Mouse (Mus musculus) erythroblast, embryonic 14.5 days (primary cell): ENCODE data around the gene Rabl6.

Experiments used
- GATA1 ChIP-seq: IDR thresholded peaks from 2 replicates; pipeline ENCODE4 v1.6.1; 2012; ENCODE audit warnings: low read length, inconsistent platforms, mixed read lengths
- TAL1 ChIP-seq: IDR thresholded peaks from 3 replicates; pipeline ENCODE4 v1.6.1; 2012; ENCODE audit warnings: low read length, inconsistent platforms, mixed read lengths

GRCm38 (mm10) chr2:25584856-25585255 lies 23.5 kb downstream of the Rabl6 start:
- TF ChIP-seq GATA1 (no peak), TAL1 (no peak)
